Mouse (Mus musculus): Measurements from ENCODE around the gene Rras2. TPM values are rescaled to one million over a fixed set of nuclear protein-coding genes. Genes with fewer than 3 reads are reported as not detected.

Gene Rras2
- polyA plus RNA-seq, 1 experiment = 21.2 TPM

DNA sequence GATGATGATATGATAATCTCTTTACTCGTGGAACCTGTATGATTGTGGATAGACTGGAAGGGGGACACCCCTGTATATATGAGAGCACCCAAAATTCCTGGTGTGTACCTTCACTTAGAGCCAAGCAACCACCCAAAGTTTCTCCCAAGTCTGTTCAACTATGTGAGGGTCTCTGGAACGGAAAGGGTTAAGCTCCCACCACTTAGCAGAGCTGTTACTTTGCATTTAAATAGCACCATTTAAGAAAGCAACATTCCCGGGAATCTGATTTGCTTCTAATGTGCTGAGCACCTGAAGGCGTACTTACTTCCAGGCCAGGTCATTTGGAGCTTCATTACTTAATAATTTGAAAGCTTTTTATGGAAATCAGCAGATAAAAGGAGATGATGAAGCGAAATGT lies 113.4 kb downstream of the Rras2 start:
- Histone ChIP-seq H3K27ac (ENCODE audit: insufficient read depth, low read length) (no peak overlapping the region), H3K4me3 (ENCODE audit: insufficient read depth, low read length) (no peak overlapping the region), H3K4me1 (ENCODE audit: control insufficient read depth, insufficient read depth, low read length) (no peaks in the 10 kb centered on the region)
- TF ChIP-seq CTCF (IDR thresholded peaks at IDR 0.05; ENCODE audit: extremely low read depth, insufficient read depth, low read length) (no peak), POLR2A (IDR thresholded peaks at IDR 0.05; ENCODE audit: extremely low read depth, insufficient read depth, low read length) (no peak)

DNA sequence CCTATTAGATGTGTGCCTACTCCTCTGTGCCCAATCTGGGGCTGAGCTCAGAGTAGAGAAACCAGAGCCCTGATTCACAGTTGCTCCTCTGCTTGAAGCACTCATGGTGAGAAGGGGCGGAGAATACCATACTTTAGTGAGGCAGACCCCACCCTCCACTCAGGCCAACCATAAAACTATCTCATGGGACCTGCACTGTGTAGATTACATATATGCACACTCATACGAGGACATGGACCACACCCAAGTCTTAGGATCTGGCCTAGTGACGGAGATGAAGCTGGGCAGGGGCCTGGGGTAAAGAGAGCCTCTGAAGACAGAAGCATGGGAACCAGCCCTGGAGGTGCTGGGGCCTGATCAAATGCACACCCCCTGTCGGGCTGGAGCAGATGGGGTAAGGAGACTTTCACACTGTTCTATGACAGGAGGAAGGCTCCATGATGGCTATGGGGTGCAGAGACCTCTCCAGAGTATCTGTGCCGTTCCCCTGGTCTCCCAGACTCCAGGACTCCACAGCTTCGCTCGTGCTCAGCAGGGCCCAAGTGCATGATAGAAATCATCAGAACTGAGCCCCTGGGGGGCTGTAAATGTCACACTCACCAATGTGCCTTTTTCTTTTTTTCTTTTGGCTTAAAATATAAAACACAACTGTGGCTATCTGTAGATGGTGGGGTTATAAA lies 119.8 kb downstream of the Rras2 start:
- Histone ChIP-seq H3K27ac (ENCODE audit: insufficient read depth, low read length) (no peak overlapping the region), H3K4me1 (ENCODE audit: control insufficient read depth, insufficient read depth, low read length) (no peaks in the 10 kb centered on the region), H3K4me3 (ENCODE audit: insufficient read depth, low read length) (no peak overlapping the region)
- TF ChIP-seq POLR2A (IDR thresholded peaks at IDR 0.05; ENCODE audit: extremely low read depth, insufficient read depth, low read length) (no peak), CTCF (IDR thresholded peaks at IDR 0.05; ENCODE audit: extremely low read depth, insufficient read depth, low read length) (no peak)

Other genes with a start within 250 kb of the Rras2 start
- 38.9 and 39.4 TPM in 2 replicates for gene Copb1, start 136.9 kb upstream of the Rras2 start, polyA plus RNA-seq (2012; rRNA removed)
- gene Psma1, start 158.3 kb upstream of the Rras2 start, polyA plus RNA-seq (2012; rRNA removed) = 154 and 156 TPM in 2 replicates